Mouse (Mus musculus) ES-E14 (cell line): ENCODE results near the gene Abcg2. TPM values are rescaled to one million over a fixed set of nuclear protein-coding genes. Genes with fewer than 3 reads are reported as not detected.

Experiments
- DNase-seq: peaks from one replicate; pipeline ENCODE4 v3.0.0-alpha.2; 2013; ENCODE audit warnings: low read depth, low spot score
- H3K27ac ChIP-seq: 2 replicates; pipeline ENCODE4 v1.5.1; 2012; ENCODE audit warnings: low read depth, mild to moderate bottlenecking, low read length, moderate library complexity, mixed read lengths; ENCODE audit not compliant: poor library complexity, insufficient read depth, severe bottlenecking
- H3K36me3 ChIP-seq: 2 replicates; pipeline ENCODE4 v1.6.1; 2012; ENCODE audit warnings: mild to moderate bottlenecking, low read length, moderate library complexity, mixed read lengths; ENCODE audit not compliant: control insufficient read depth, poor library complexity, insufficient read depth, severe bottlenecking
- H3K4me1 ChIP-seq, 2 experiments: fragments of 150-350 bp in 1 of 2; sonication (generic) in 1 of 2; 2 replicates each; pipeline ENCODE4 v1.6.1; 2012; ENCODE audit warnings: low read length in 2 of 2, mild to moderate bottlenecking in 1 of 2, mixed read lengths in 1 of 2; ENCODE audit not compliant: control insufficient read depth in 2 of 2, insufficient read depth in 2 of 2, poor library complexity in 1 of 2
- H3K4me3 ChIP-seq, 2 experiments: fragments of 150-350 bp in 1 of 2; sonication (generic) in 1 of 2; 2 replicates each; pipeline ENCODE4 v1.5.1; 2012; ENCODE audit warnings: low read length in 2 of 2, low read depth in 1 of 2, mild to moderate bottlenecking in 1 of 2, mixed read lengths in 1 of 2; ENCODE audit not compliant: insufficient read depth in 1 of 2, poor library complexity in 1 of 2, severe bottlenecking in 1 of 2
- H3K9ac ChIP-seq: 2 replicates; pipeline ENCODE4 v1.6.1; 2012; ENCODE audit warnings: low read depth, mild to moderate bottlenecking, low read length, mixed read lengths; ENCODE audit not compliant: poor library complexity, insufficient read depth, severe bottlenecking
- H3K9me3 ChIP-seq: fragments of 150-350 bp; sonication (generic); 2 replicates; pipeline ENCODE4 v1.6.1; 2012; ENCODE audit warnings: low read depth, mild to moderate bottlenecking, low read length; ENCODE audit not compliant: control insufficient read depth, insufficient read depth
- CHD2 ChIP-seq: IDR thresholded peaks from 2 replicates; pipeline ENCODE4 v1.6.1; 2014; ENCODE audit warnings: mild to moderate bottlenecking, low read depth, low read length, inconsistent platforms
- HCFC1 ChIP-seq: IDR thresholded peaks from 2 replicates; pipeline ENCODE4 v1.6.1; 2012; ENCODE audit warnings: low read length, inconsistent platforms, borderline replicate concordance; ENCODE audit not compliant: insufficient read depth
- MAFK ChIP-seq: IDR thresholded peaks from 2 replicates; pipeline ENCODE4 v1.6.1; 2014; ENCODE audit warnings: mild to moderate bottlenecking, low read depth, low read length, inconsistent platforms; ENCODE audit not compliant: insufficient read depth
- ZC3H11A ChIP-seq: IDR thresholded peaks from 2 replicates; pipeline ENCODE4 v1.6.1; 2012; ENCODE audit warnings: low read depth, mild to moderate bottlenecking, inconsistent platforms, low read length, borderline replicate concordance
- ZNF384 ChIP-seq: IDR thresholded peaks from 2 replicates; pipeline ENCODE4 v1.6.1; 2012; ENCODE audit warnings: low read depth, low read length, inconsistent platforms
- in situ Hi-C, 2 experiments: fragments of 600-800 bp; cut with MboI; formaldehyde crosslinking; loops; one replicate each; pipeline ENCODE4 v1.15.1; 2025; ENCODE audit warnings: low sequenced_read_pairs in 2 of 2, inconsistent platforms in 1 of 2; ENCODE audit not compliant: unreplicated experiment in 2 of 2
- total RNA-seq: library from RNA; depleted of rRNA; stranded (reverse); fragments of 300-350 nt; gene quantifications from 2 replicates; pipeline ENCODE4 v1.2.3, GENCODE M21; 2012

Gene Abcg2
- total RNA-seq, 1 experiment: 138 TPM

- Histone ChIP-seq H3K4me3 (no peak overlapping the region), H3K9me3 (no peaks in the 10 kb centered on the region), H3K4me1 (no peaks in the 10 kb centered on the region), H3K36me3 (peaks cover 5% of the 10 kb centered on the region), H3K27ac (no peak overlapping the region), H3K9ac (no peak overlapping the region)
- in situ Hi-C loops: no loop called here
- no peak for DNase-seq
- TF ChIP-seq ZC3H11A: no peak
- no peak for TF ChIP-seq CHD2
- no peak for TF ChIP-seq ZNF384
- no peak for TF ChIP-seq HCFC1
- TF ChIP-seq MAFK: no peak
Measured at GRCm38 (mm10) chr6:58694257-58694656, 109.9 kb downstream of the Abcg2 start.

- Histone ChIP-seq H3K9ac (no peak overlapping the region), H3K9me3 (no peaks in the 10 kb centered on the region), H3K4me1 (no peaks in the 10 kb centered on the region), H3K36me3 (peaks cover 5% of the 10 kb centered on the region), H3K4me3 (no peak overlapping the region), H3K27ac (no peak overlapping the region)
- DNase-seq: no peak
- no peak for TF ChIP-seq HCFC1
- TF ChIP-seq ZC3H11A: no peak
- in situ Hi-C loops: no loop called here
Measured at GRCm38 (mm10) chr6:58694765-58695164, 110.4 kb downstream of the Abcg2 start.

GRCm38 (mm10) chr6:58710369-58710768 lies 126.0 kb downstream of the Abcg2 start:
- in situ Hi-C loops: no loop called here
- DNase-seq: no peak
- H3K36me3 ChIP-seq: no peaks in the 10 kb centered on the region
- TF ChIP-seq ZNF384 (no peak), MAFK (no peak), CHD2 (no peak)
- no peaks in the 10 kb centered on the region for H3K4me1 ChIP-seq
- no peak overlapping the region for H3K4me3 ChIP-seq
- no peak overlapping the region for H3K27ac ChIP-seq
- no peaks in the 10 kb centered on the region for H3K9me3 ChIP-seq
- no peak overlapping the region for H3K9ac ChIP-seq

DNA sequence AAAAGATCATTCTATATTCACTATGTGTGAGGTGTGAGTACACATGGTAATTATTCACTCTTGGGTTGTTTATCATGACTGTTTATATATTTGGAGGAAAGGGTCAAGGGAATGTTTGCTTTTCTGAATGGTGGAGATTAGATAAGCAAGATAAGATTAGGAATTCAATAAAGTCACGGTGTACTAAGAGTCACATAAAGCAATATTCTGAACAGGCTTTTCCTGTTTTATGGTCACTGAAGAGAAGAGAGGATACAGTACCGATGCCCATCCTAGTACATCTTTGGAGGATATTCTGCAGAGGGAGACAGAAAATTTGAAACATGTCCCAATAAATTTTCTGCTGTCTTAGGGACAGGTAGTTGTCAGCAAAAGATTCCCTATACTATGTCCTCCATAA lies 127.6 kb downstream of the Abcg2 start:
- H3K27ac ChIP-seq: no peak overlapping the region
- no peak for TF ChIP-seq ZNF384
- in situ Hi-C loops: no loop called here
- no peak overlapping the region for H3K4me3 ChIP-seq
- no peak for DNase-seq
- no peak overlapping the region for H3K9ac ChIP-seq
- H3K4me1 ChIP-seq: no peaks in the 10 kb centered on the region
- H3K36me3 ChIP-seq: no peaks in the 10 kb centered on the region
- H3K9me3 ChIP-seq: no peaks in the 10 kb centered on the region

DNA sequence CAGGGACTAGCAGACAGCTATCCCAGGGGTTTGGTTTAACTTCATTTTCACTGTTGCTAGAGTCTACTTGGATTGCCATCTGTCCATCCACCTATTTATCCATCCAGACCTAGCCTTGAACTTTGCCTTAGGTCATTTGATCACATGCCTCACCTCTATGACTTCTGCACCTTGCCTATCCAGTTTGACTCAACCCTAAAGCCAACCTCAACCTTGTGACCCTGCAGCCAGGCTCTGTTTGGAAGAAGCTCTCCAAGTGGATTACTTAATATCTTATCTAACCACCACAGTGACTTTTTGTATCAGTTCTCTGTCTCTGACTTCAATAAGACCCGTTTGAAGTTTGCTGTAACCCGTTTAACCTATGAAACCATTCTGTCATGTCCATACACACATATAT lies 149.5 kb downstream of the Abcg2 start:
- Histone ChIP-seq H3K9ac (no peak overlapping the region), H3K36me3 (no peaks in the 10 kb centered on the region), H3K4me3 (no peak overlapping the region), H3K27ac (no peak overlapping the region), H3K4me1 (no peaks in the 10 kb centered on the region), H3K9me3 (no peaks in the 10 kb centered on the region)
- DNase-seq: no peak
- TF ChIP-seq ZC3H11A: no peak
- TF ChIP-seq ZNF384: no peak
- TF ChIP-seq MAFK: no peak
- TF ChIP-seq CHD2: no peak
- no peak for TF ChIP-seq HCFC1
- in situ Hi-C loops: no loop called here
